Mouse (Mus musculus) left cerebral cortex, adult 18-20 months (tissue): ENCODE results near the gene Btbd35f1. TPM values are rescaled to one million over a fixed set of nuclear protein-coding genes. Genes with fewer than 3 reads are reported as not detected.
"Not testable (repeated sequence)": the region's sequence is repeated elsewhere in the genome, so short reads cannot be mapped to it uniquely, and the experiment has no call there.

Experiments used
- DNase-seq, 2 experiments: peaks; one replicate each; pipeline ENCODE4 v3.0.0; 2021 to 2022; ENCODE audit warnings: low spot score in 2 of 2, mixed read lengths in 1 of 2
- long read RNA-seq, 2 experiments: library from polyadenylated mRNA; stranded (forward); transcript quantifications; one replicate each; pipeline ENCODE4 v2.0.0; 2021
- total RNA-seq, 2 experiments: library from RNA; stranded (reverse); gene quantifications; 2 replicates each; pipeline ENCODE4 v1.2.3; 2021

Gene Btbd35f1
- not detected for total RNA-seq
- long read RNA-seq, experiment 1: 0 reads
- long read RNA-seq, experiment 2: 0 reads

- not testable (repeated sequence) for DNase-seq
These were observed at the start of gene Btbd35f1 for GRCm38 (mm10) chrX:32559755-32560154. TSS of gene Btbd35f1 (plus strand) at chrX:32560055.

- DNase-seq: not testable (repeated sequence)
These were observed 31.2 kb downstream of the Btbd35f1 start for GRCm38 (mm10) chrX:32590878-32591542.

GRCm38 (mm10) chrX:32601008-32601407 is 41.2 kb downstream of the Btbd35f1 start:
- not testable (repeated sequence) for DNase-seq

- DNase-seq: not testable (repeated sequence)
These were observed 41.6 kb downstream of the Btbd35f1 start for GRCm38 (mm10) chrX:32601425-32601824.

Other genes with a start within 250 kb of the Btbd35f1 start
- gene Gm5926, start 90.7 kb downstream of the Btbd35f1 start, total RNA-seq: not detected
- gene Btbd35f21, start 166.1 kb downstream of the Btbd35f1 start, total RNA-seq: not detected